Mouse (Mus musculus): ENCODE measurements around the gene Atg9a.

- no peak for TF ChIP-seq CTCF (IDR thresholded peaks at IDR 0.05; ENCODE audit: low read depth, low read length)
- no peak for TF ChIP-seq POLR2AphosphoS5 (IDR thresholded peaks at IDR 0.05; ENCODE audit: insufficient replicate concordance, low read depth, low read length)
- TF ChIP-seq GATA1 (IDR thresholded peaks at IDR 0.05; ENCODE audit: borderline replicate concordance, low read length): no peak
These were observed 756 bp downstream of the Atg9a start for GRCm38 (mm10) chr1:75191258-75191621.
